Mouse (Mus musculus): Measurements from ENCODE around the gene Pnma1. TPM values are rescaled to one million over a fixed set of nuclear protein-coding genes. Genes with fewer than 3 reads are reported as not detected.

Gene Pnma1
- polyA plus RNA-seq, 1 experiment from 2014 or later: 0.59 TPM

GRCm38 (mm10) chr12:84190151-84190820, 42.0 kb upstream of the Pnma1 start:
- Histone ChIP-seq H3K4me3 (ENCODE audit: low read length) (no peak overlapping the region), H3K4me2 (ENCODE audit: low read depth, low read length) (peak overlapping the region; percentile 20; the same call in 1 of the 2 replicates), H3K27ac (ENCODE audit: low read length) (no peak overlapping the region), H3K9me3 (replicated peaks; ENCODE audit: control insufficient read depth, low read length) (no peaks in the 10 kb centered on the region), H3K36me3 (ENCODE audit: control insufficient read depth, insufficient read depth) (no peaks in the 10 kb centered on the region), H3K9ac (ENCODE audit: low read length) (0 out of 2 replicates have a peak overlapping the region, but pooled peaks have one; percentile 42), H3K27me3 (ENCODE audit: control insufficient read depth, insufficient read depth, low read length) (no peaks in the 10 kb centered on the region), H3K4me1 (ENCODE audit: control insufficient read depth, insufficient read depth, low read length) (peaks cover 81% of the 10 kb centered on the region)
- ATAC-seq (replicated peaks; ENCODE audit: extremely low read depth, insufficient read depth, low FRiP score): no peak
- 33% methylated on average over 14 of the region's 15 CpGs for WGBS

- H3K4me3 ChIP-seq (ENCODE audit: low read length): no peak overlapping the region
- no peaks in the 10 kb centered on the region for H3K36me3 ChIP-seq (ENCODE audit: control insufficient read depth, insufficient read depth)
- H3K4me2 ChIP-seq (ENCODE audit: low read depth, low read length): no peak overlapping the region
- H3K27ac ChIP-seq (ENCODE audit: low read length): peak overlapping the region; percentile 77
- ATAC-seq (replicated peaks; ENCODE audit: extremely low read depth, insufficient read depth, low FRiP score): no peak
- H3K9me3 ChIP-seq (replicated peaks; ENCODE audit: control insufficient read depth, low read length): no peaks in the 10 kb centered on the region
- H3K27me3 ChIP-seq (ENCODE audit: control insufficient read depth, insufficient read depth, low read length): no peaks in the 10 kb centered on the region
- peaks cover 79% of the 10 kb centered on the region for H3K4me1 ChIP-seq (ENCODE audit: control insufficient read depth, insufficient read depth, low read length)
- H3K9ac ChIP-seq (ENCODE audit: low read length): peak overlapping the region; percentile 30; the same call in 1 of the 2 replicates
- 69% methylated on average over 14 of the region's 14 CpGs for WGBS
Observed at GRCm38 (mm10) chr12:84188881-84189444, 40.7 kb upstream of the Pnma1 start.

- no peak overlapping the region for H3K4me3 ChIP-seq (ENCODE audit: low read length)
- ATAC-seq (replicated peaks; ENCODE audit: extremely low read depth, insufficient read depth, low FRiP score): no peak
- H3K4me1 ChIP-seq (ENCODE audit: control insufficient read depth, insufficient read depth, low read length): peaks cover 79% of the 10 kb centered on the region
- no peaks in the 10 kb centered on the region for H3K9me3 ChIP-seq (replicated peaks; ENCODE audit: control insufficient read depth, low read length)
- H3K4me2 ChIP-seq (ENCODE audit: low read depth, low read length): peak overlapping the region; percentile 4; the same call in 1 of the 2 replicates
- H3K27me3 ChIP-seq (ENCODE audit: control insufficient read depth, insufficient read depth, low read length): no peaks in the 10 kb centered on the region
- 50% methylated on average over 15 of the region's 15 CpGs for WGBS
- H3K9ac ChIP-seq (ENCODE audit: low read length): peak overlapping the region; percentile 6
- peak overlapping the region; percentile 77 for H3K27ac ChIP-seq (ENCODE audit: low read length)
- no peaks in the 10 kb centered on the region for H3K36me3 ChIP-seq (ENCODE audit: control insufficient read depth, insufficient read depth)
Observed at GRCm38 (mm10) chr12:84187752-84188601, 39.7 kb upstream of the Pnma1 start.

- H3K4me2 ChIP-seq (ENCODE audit: low read depth, low read length): peak overlapping the region; percentile 26; the same call in 1 of the 2 replicates
- H3K36me3 ChIP-seq (ENCODE audit: control insufficient read depth, insufficient read depth): no peaks in the 10 kb centered on the region
- 31% methylated on average over 5 of the region's 5 CpGs for WGBS
- H3K4me3 ChIP-seq (ENCODE audit: low read length): no peak overlapping the region
- no peaks in the 10 kb centered on the region for H3K9me3 ChIP-seq (replicated peaks; ENCODE audit: control insufficient read depth, low read length)
- H3K4me1 ChIP-seq (ENCODE audit: control insufficient read depth, insufficient read depth, low read length): peaks cover 74% of the 10 kb centered on the region
- H3K9ac ChIP-seq (ENCODE audit: low read length): 0 out of 2 replicates have a peak overlapping the region, but pooled peaks have one; percentile 28
- no peak for ATAC-seq (replicated peaks; ENCODE audit: extremely low read depth, insufficient read depth, low FRiP score)
- peak overlapping the region; percentile 77 for H3K27ac ChIP-seq (ENCODE audit: low read length)
- H3K27me3 ChIP-seq (ENCODE audit: control insufficient read depth, insufficient read depth, low read length): no peaks in the 10 kb centered on the region
Observed at GRCm38 (mm10) chr12:84186950-84187349, 38.7 kb upstream of the Pnma1 start.

GRCm38 (mm10) chr12:84186536-84186935, 38.2 kb upstream of the Pnma1 start:
- WGBS: 69% methylated on average over 3 of the region's 3 CpGs
- Histone ChIP-seq H3K27me3 (ENCODE audit: control insufficient read depth, insufficient read depth, low read length) (no peaks in the 10 kb centered on the region), H3K9ac (ENCODE audit: low read length) (no peak overlapping the region), H3K4me2 (ENCODE audit: low read depth, low read length) (peak overlapping the region; percentile 26; the same call in 1 of the 2 replicates), H3K4me3 (ENCODE audit: low read length) (no peak overlapping the region), H3K9me3 (replicated peaks; ENCODE audit: control insufficient read depth, low read length) (no peaks in the 10 kb centered on the region), H3K36me3 (ENCODE audit: control insufficient read depth, insufficient read depth) (no peaks in the 10 kb centered on the region), H3K4me1 (ENCODE audit: control insufficient read depth, insufficient read depth, low read length) (peaks cover 74% of the 10 kb centered on the region), H3K27ac (ENCODE audit: low read length) (peak overlapping the region; percentile 77)
- ATAC-seq (replicated peaks; ENCODE audit: extremely low read depth, insufficient read depth, low FRiP score): no peak

GRCm38 (mm10) chr12:84185547-84185946, 37.3 kb upstream of the Pnma1 start:
- no peak overlapping the region for H3K4me2 ChIP-seq (ENCODE audit: low read depth, low read length)
- no peaks in the 10 kb centered on the region for H3K36me3 ChIP-seq (ENCODE audit: control insufficient read depth, insufficient read depth)
- ATAC-seq (replicated peaks; ENCODE audit: extremely low read depth, insufficient read depth, low FRiP score): no peak
- peaks cover 74% of the 10 kb centered on the region for H3K4me1 ChIP-seq (ENCODE audit: control insufficient read depth, insufficient read depth, low read length)
- 58% methylated on average over 6 of the region's 6 CpGs for WGBS
- no peak overlapping the region for H3K4me3 ChIP-seq (ENCODE audit: low read length)
- no peaks in the 10 kb centered on the region for H3K27me3 ChIP-seq (ENCODE audit: control insufficient read depth, insufficient read depth, low read length)
- no peaks in the 10 kb centered on the region for H3K9me3 ChIP-seq (replicated peaks; ENCODE audit: control insufficient read depth, low read length)
- no peak overlapping the region for H3K9ac ChIP-seq (ENCODE audit: low read length)
- no peak overlapping the region; the same call in 1 of the 2 replicates for H3K27ac ChIP-seq (ENCODE audit: low read length)

GRCm38 (mm10) chr12:84184979-84185378, 36.7 kb upstream of the Pnma1 start:
- no peak overlapping the region for H3K4me2 ChIP-seq (ENCODE audit: low read depth, low read length)
- peaks cover 74% of the 10 kb centered on the region for H3K4me1 ChIP-seq (ENCODE audit: control insufficient read depth, insufficient read depth, low read length)
- no peak overlapping the region for H3K4me3 ChIP-seq (ENCODE audit: low read length)
- no peaks in the 10 kb centered on the region for H3K9me3 ChIP-seq (replicated peaks; ENCODE audit: control insufficient read depth, low read length)
- no peak for ATAC-seq (replicated peaks; ENCODE audit: extremely low read depth, insufficient read depth, low FRiP score)
- H3K27ac ChIP-seq (ENCODE audit: low read length): 0 out of 2 replicates have a peak overlapping the region, but pooled peaks have one; percentile 11
- H3K36me3 ChIP-seq (ENCODE audit: control insufficient read depth, insufficient read depth): no peaks in the 10 kb centered on the region
- no peak overlapping the region for H3K9ac ChIP-seq (ENCODE audit: low read length)
- H3K27me3 ChIP-seq (ENCODE audit: control insufficient read depth, insufficient read depth, low read length): no peaks in the 10 kb centered on the region
- WGBS: 70% methylated on average over 5 of the region's 5 CpGs

- ATAC-seq (replicated peaks; ENCODE audit: extremely low read depth, insufficient read depth, low FRiP score): no peak
- Histone ChIP-seq H3K4me2 (ENCODE audit: low read depth, low read length) (no peak overlapping the region), H3K4me1 (ENCODE audit: control insufficient read depth, insufficient read depth, low read length) (peaks cover 72% of the 10 kb centered on the region), H3K9me3 (replicated peaks; ENCODE audit: control insufficient read depth, low read length) (no peaks in the 10 kb centered on the region), H3K9ac (ENCODE audit: low read length) (no peak overlapping the region), H3K27me3 (ENCODE audit: control insufficient read depth, insufficient read depth, low read length) (no peaks in the 10 kb centered on the region), H3K27ac (ENCODE audit: low read length) (peak overlapping the region; percentile 77), H3K4me3 (ENCODE audit: low read length) (no peak overlapping the region), H3K36me3 (ENCODE audit: control insufficient read depth, insufficient read depth) (no peaks in the 10 kb centered on the region)
- 74% methylated on average over 6 of the region's 6 CpGs for WGBS
Observed at GRCm38 (mm10) chr12:84181999-84182398, 33.7 kb upstream of the Pnma1 start.
